Mouse (Mus musculus) adrenal gland, adult 2 months (tissue): Measurements from ENCODE around the gene Myh8. TPM values are rescaled to one million over a fixed set of nuclear protein-coding genes. Genes with fewer than 3 reads are reported as not detected.

ENCODE experiments used
- DNase-seq: peaks from one replicate; pipeline ENCODE4 v3.0.0; 2021
- long read RNA-seq: library from polyadenylated mRNA; stranded (forward); transcript quantifications from one replicate; pipeline ENCODE4 v2.0.0, GENCODE M21; 2021
- polyA plus RNA-seq: library from polyadenylated mRNA; depleted of rRNA; stranded (reverse); fragments of >200 nt; gene quantifications from 2 replicates; pipeline ENCODE4 v1.2.3, GENCODE M21; 2012; rRNA removed
- total RNA-seq, 2 experiments: library from RNA; stranded (reverse); gene quantifications; 2 replicates each; pipeline ENCODE4 v1.2.3; 2021

Gene Myh8
- total RNA-seq (not detected), polyA plus RNA-seq (not detected in 2 replicates)
- long read RNA-seq = 0 reads

DNA sequence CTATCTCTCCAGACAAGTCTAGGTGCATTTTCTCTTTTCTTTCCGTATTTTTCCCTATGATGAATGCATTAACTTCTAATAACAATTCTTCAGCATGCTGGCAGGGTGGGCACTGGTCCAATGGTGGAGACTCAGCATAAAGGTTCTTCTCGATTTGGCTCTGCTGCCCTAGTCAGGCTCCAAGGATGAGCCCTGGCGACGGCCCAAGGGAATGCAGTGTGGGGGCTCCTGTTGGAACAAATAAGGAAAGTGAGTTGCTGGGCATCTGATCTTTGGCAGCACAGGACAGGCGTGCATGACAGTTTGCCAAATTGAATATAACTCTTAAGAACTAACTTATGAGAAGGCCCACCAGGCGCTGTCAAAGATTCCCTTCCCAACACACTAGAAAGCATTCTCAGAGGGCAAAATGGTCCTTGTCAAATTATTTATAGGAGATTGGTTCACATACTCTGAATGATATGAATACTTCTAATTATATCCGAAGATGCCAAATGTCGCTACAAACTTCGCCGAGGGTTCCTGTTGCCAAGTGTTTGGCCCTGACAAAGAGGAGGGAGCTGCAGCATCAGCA lies at the start of gene Myh8:
Gene Myh8, plus strand, starts transcription at position 524 of the 574 bp plus-strand sequence.
- DNase-seq = peak; percentile 3

DNA sequence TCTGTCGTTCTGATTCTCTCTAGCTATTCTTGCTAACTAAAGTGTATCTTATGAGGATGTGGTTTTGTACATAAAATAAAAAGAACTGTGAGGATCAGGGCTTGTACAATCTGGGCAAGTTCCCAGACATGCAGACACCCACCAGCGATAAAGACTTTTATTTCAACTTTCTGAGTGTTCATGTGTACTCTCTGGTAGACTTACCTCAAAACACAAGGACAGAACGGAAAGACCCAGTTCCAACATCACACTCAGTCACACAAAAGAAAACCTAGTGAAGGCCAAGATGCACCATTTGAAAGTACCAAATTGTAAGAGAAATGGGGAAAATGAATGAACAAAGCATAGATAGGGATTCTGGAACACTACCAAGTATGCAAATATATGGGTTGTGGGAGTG lies 48.2 kb upstream of the Myh8 start:
- no peak for DNase-seq

DNA sequence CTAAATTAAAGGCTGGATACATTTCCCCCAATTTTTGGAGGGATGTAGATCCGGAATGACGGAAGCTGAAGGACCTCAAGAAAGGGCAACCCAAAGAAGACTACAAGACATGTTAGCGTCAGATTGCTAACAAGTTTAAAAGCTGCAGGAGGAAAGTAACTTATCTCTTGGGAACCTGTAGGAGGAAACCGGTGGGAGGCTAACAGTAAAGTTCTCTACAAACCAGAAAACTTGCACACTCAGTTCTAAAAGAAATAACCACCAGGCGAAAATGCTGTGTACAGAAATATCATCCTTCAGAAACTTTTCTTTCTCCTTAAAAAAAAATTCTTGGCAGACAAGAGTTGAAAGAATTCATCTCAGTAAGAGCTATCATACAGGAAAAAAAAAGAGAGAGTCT lies 47.8 kb upstream of the Myh8 start:
- DNase-seq = no peak

DNA sequence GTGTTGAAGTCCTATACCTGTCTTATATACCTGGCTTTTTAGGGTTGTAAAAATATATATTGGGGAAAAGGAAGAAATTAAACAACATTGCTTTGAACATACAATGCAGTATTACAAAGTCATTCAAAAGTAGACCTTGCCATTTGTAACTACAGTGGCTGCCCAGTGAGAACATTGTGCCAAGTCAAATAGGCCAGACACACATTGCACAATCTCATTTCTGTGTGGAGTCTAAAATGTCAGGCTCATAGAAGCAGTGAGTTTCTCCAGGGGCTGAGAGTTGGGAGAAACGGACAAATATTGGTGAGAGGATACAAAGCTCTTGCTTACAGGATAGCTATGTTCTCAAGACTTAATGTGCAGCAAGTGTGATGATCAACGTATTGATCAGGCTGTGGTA lies 47.0 kb upstream of the Myh8 start:
- DNase-seq = peak; percentile 52

DNA sequence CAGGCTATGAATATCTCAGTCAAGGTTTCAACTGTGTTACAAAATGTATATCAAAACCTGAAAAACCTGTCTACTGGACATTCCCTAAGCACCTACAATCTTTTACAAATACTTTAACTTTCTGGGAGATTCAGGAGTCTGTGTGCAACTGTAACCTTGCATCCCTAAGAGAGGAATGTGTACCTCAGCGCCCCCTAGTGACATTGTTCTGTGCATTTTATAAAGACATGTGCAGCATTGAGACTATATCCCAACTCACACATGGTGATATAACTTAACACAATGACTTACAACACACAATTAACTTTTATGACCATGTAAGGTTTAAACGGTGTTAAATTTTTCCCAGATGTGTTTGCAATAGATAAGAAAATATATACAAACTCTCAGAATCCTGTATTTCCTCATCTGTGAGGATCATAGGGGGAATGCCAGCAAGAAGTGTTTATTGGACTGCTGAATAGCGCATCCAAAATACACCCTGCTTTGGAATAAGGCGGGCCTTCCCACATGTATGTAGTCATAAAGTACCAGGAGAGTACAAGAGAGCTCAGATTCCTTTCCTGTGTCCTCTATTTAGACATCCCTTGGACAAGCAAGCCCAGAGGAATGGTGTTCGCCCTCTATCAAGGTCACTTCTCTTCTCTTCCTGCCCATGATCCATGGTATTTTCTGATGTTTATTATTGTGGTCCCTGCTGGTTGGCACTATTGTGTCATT lies 41.1 kb upstream of the Myh8 start:
- peak; percentile 42 for DNase-seq

DNA sequence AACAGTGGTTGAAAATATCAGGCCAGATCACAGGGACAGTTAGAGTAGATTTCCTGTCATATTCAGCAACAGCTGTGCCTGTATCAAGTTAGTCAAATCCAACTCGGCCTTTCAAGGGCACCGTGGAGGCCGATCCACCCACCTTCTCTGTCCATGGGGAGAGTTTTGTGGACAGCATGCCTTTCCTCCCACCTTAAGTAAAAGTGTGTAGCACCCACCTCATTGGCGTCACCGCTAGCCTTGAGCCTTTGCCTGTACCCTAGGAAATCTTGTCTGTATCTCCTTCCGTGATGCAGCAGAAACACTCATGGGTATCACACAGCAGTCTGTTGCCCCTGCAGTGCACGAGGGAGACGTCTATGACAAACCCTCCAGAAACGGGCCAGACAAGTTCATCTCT lies 40.1 kb upstream of the Myh8 start:
- DNase-seq = no peak

DNA sequence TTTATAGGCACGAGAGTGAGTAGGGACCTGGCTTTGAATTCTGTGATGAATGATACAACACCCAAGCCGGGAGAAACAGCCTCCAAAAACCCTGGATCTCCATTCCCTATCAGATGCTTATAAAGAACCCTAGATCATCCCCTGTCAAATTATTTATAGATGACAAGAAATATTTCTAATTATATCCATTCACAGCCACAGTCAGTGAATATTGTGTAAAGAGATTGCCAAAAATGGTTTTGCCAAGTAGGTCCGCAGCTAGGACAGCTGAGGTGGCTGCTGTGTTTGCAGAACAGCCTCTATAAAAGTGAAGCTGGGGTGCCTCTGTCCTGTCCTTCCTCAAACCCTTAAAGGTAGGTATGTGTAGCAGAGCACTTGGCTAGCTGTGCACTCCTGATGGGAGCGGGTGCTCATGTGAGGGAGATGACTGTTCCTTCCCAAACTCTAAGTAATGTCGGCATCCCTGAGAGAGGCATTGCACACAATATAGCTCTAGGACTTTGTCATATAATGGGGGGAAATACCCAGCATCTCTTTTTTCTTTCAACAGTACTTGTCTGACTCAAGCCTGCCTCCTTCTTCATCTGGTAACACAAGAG lies 39.3 kb upstream of the Myh8 start, which contains the start of gene Myh4:
Gene Myh4, plus strand, starts transcription at position 549 of the 599 bp plus-strand sequence.
- DNase-seq = no peak

DNA sequence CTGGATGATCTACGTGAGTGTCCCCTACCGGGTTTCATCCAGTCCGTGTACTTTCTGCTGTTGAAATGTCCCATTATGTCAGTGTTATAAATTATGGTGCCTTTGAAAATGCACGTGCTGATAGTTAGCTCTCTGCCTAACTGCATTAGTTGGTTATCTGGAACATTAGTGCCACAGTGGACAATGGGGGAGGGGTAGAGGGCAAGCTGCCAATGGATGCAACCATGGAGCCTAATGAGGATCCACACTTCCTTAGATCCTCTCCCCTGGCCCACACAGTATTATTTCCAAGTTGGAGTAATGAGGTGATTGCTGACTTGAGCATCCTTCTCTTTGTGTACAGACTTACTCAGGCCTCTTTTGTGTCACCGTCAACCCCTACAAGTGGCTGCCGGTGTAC lies 35.9 kb upstream of the Myh8 start:
- DNase-seq = no peak

DNA sequence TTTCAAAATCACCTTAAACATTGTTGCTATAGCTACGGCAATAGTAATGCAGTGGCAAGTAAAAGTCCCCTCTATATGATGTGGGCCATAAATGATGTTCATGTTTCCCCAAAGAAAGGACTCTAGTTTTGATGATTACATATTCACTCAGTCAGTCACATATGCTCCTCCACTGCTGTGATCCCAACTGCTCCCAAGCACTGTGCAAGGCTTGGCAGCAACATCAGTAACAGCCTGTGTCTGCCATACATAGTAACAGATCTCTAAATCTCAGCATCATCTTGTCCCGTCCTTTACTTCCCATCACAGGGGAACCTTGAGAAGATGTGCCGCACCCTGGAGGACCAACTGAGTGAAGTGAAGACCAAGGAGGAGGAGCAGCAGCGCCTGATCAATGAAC lies 23.2 kb upstream of the Myh8 start:
- DNase-seq = no peak

DNA sequence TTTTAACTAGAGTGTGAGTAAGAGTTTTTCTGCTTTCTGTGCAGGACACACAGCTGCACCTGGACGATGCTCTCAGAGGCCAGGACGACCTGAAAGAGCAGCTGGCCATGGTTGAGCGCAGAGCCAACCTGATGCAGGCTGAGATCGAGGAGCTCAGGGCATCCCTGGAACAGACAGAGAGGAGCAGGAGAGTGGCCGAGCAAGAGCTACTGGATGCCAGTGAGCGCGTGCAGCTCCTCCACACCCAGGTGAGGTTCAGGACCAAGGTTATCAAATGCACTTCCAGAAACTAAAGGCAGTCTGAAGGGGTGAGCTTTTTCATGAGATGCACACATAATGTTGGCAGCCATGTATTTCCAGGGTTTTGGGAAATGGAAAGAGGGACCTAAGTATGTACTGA lies 19.9 kb upstream of the Myh8 start:
- no peak for DNase-seq

DNA sequence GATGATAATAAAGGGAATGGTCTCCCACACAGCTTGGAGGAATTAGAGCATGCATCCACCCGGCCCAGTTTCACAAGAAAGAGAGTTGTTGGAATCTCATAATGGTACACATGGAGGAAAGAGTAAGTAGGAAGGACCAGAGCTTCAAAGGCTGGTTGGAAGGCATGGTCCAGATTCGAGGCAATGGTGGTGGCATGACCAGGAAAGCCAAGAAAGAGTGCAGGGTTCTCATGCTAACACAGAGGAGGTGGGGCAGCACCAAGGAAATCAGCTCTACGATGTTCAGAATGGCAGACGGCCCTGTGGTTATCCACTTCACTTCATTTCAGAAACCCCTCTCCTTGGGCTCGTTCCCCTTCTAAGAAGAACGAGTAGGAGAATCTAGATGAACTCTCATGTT lies 16.0 kb upstream of the Myh8 start:
- DNase-seq = no peak

DNA sequence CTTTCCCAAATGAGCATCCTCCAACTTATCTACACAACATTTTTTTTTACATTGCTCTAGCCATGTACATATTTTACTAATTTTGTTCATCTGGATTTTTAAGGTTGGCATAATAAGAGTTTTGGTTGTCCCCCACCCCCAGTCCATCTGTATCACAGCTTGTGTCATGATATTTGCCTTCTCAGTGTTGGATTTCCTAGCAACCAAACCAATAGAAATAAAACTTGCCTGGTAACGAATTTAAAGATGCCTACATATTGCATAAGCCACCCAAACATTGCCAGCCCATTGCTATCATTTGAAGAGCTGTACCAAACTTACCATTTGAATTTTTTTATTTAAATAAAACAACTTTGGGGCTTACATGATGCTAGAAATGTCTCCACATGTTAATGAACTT lies 16.5 kb downstream of the Myh8 start:
- no peak for DNase-seq

DNA sequence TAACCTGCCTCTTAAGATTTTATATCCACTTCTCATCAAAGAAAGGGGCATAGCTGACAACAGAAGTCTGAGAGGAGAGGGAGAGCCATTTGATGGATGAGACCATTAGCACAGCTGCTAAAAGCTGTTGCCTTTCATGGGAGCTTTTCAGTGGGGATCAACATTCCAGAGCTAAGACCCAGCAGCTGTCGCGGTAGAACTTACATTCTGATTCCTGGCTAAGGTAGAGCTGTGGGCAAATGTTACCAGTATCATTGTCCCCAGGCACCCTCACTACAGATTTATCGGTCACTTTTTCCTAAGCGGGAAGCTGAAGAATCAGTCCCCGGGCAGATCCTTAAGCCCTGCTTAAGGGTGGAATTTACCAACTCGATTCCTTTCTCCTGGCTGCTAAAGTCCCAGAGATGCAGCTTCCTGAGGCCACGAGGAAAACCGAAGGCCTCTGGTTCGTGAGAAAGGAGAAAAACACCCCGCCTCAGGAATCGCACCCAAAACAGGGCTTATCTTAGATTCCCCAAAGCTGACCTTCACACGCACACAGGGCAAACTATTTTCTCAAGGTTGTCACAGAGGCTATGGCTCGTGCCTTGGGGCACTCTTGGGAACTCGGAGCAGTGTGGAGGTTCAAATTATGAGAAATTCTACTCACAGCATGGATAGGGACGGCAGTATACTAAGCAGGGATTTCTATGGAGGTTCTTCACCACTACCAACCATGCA lies 37.0 kb downstream of the Myh8 start:
- DNase-seq = peak; percentile 23

DNA sequence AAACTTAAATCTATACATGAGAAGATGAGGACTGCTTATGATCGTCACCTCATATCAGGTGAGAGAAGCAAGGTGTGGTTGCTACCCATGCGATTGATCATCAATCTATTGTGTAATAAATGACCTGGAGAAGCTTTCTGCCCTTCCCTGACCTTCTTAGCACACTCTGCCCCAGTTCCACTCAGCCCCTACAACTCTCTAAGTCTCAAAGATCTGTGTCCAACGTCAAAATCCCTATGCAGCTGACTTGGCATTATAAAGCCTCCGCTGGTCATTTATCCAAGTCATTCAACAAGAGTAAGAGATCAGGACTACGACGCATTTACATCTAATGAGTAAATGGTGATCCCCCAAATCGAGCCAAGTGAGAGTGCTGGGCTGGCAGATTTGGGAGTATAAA lies 44.4 kb downstream of the Myh8 start, which contains the start of gene Myh13:
Gene Myh13, plus strand, starts transcription at position 301 of the 400 bp plus-strand sequence.
- DNase-seq = no peak

DNA sequence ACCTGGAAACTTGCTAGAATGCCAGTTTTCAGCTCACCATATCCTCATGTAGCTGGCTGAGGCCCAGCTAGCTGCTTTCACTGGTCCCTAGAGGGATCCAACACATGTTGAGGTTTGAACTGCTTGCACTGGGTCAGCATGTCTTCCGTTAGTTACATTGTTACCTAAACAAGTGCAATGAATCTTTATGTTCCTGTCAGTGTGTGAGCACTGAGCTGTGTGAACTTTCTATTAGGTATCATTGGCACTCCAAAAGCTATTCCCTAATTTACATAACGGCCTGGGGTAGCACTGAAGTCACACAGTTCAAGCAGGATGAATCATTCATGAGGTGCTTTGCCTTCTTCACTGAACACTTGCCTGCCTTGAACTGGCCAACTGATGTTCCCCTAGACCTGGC lies 49.6 kb downstream of the Myh8 start:
- DNase-seq = no peak

DNA sequence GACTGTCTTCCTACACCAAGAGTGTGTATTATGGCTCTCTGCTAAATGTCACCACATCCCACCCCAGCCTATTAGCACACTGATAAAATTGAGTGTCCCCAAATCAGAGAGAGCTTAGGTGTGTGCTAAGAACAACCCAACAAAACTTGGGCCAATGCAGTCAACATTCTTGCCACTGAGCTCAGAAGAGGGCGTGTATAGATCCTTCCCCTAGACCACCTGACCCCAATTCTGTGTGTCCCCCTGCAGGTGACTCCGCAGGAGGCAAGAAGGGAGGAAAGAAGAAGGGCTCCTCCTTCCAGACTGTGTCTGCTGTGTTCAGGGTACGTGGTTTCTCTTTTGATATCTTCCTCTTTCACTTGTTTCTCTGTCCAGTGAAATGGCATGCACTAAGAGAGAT lies 67.6 kb downstream of the Myh8 start:
- DNase-seq = no peak

DNA sequence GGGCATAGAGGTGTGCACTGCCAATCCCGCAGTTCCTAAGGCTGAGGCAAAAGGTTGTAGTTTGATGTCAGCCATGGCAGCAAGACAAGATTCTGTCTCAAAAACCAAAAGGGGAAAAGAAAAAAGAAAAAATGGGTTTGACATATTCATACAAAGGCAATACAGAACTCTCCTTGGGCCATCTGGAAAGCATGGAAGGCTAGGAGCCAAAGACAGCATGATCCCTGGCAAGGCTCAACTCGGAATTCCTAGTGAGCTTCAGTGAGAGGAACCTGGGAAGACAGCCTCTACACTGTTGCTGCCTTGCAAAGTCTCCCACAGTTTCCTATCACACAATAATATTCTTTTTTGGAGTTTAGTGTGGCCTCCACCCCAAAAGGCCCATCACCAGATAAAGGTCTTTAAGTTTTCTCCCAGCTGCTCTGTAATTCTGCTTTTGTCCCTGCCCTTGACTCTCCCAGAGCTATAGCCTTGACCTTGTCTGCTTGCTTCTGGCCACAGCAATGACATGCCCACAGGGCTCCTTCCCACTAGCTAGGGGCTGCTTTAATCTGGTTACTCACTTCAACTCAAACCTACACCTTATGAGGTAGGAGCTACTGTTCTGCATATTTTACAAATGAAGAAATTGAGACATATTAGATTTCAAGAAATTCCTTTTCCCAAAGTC lies 68.4 kb downstream of the Myh8 start:
- no peak for DNase-seq

DNA sequence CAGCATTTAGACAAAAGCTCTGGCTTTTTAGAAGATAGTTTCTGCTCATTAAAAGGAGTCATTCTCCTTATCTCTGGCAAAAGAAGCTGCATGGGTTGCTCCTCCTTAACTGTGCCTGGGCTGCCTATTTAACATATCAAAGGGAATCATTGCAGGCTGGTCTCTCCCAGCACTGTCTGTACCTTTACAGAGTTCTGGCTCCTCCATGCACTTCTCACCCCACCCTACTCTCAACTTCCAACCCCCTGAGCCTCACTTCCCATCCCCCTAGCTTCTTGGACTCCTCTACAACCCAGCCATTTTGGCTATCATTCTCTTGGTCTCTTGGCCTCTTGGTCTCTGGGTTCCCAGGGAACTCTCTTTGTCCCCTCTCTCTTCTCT lies 68.9 kb downstream of the Myh8 start:
- no peak for DNase-seq

DNA sequence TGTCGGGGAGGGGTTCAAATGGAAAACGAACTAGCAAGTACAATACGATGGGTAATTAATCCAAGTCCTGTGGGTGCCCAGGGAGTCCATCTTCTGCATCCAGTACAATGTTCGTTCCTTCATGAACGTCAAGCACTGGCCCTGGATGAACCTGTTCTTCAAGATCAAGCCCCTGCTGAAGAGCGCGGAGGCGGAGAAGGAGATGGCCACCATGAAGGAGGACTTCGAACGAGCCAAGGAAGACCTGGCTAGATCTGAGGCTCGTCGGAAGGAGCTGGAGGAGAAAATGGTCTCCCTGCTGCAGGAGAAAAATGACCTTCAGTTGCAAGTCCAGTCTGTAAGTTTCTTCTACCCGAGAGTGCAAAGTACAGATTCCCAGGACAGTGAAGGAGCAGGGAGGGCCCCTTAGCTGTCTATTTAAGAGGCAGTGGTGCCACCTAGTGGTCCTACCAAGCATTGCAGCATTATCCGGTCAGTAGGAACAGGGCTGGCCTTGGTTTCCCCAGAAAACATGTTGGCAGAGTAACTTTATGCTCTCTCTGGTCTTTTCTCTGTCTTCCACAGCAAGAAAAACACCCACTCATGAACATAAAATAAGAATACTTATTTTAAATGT lies 73.3 kb downstream of the Myh8 start:
- peak; percentile 71 for DNase-seq

DNA sequence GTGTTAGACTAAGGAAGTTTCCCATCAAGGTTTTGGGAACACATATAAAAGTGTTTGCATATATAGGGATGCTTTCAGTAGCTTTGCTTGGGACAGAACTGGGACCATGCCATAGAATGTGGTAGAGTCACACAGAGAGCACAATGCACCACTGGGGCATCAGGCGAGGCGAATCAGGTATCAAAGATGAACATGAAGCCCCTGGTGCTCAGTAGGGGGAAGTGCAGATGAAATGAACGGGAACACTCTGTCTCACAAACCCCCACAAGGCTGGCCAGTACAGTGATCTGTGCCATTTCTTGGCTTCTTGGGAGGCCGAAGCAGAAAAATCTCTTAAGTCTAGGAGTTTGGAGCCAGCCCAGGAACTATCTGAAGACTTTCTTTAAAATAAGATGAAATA lies 76.1 kb downstream of the Myh8 start:
- no peak for DNase-seq

DNA sequence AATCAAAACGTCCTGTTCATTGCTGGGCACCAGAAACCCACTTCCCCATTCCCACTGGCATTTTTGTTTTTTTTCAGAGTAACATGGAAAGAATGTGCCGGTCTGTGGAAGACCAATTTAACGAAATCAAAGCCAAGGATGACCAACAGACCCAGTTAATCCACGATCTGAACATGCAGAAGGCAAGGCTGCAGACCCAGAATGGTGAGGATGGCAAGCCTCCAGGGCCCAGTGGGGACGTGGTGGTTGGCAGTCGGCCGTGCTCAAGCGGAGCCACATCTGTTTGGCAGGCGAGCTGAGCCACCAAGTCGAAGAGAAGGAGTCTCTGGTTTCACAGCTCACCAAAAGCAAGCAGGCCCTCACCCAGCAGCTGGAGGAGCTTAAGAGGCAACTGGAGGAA lies 81.1 kb downstream of the Myh8 start:
- no peak for DNase-seq
